Mouse (Mus musculus): ENCODE data around the gene Macc1. TPM values are rescaled to one million over a fixed set of nuclear protein-coding genes. Genes with fewer than 3 reads are reported as not detected.

Gene Macc1
- polyA plus RNA-seq (2015; fragmentation: Nextera tagmentation; extraction: Ambion mirVana): 0.65 and 0.94 TPM in 2 replicates

DNA sequence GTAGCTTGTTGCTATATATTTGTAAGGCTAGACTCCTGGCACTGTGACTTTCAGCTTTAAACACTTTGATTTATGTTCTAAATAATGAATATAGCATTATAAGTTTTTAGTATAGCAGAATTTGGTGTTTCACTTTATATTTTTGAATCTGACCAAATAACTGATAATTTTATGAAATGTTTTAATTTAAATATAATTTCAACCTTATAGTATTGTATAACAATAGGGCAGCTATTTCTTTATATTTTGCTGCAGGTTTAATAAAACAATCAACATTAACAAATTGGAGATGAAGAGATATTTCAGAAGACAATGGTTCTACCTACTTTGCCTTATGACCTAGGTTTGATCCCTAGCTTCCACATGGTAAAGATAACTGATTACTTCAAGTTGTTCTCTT is at the start of gene Macc1:
Macc1 (plus strand) TSS at position 301 of the 400 bp plus-strand sequence.
- Histone ChIP-seq H3K4me3 (ENCODE audit: low read length) (no peak within 1 kb of the TSS), H3K27me3 (ENCODE audit: insufficient read depth, low read length) (no peaks in the 10 kb centered on the region), H3K4me2 (replicated peaks; ENCODE audit: low read depth, low read length) (no peak within 1 kb of the TSS), H3K4me1 (ENCODE audit: insufficient read depth, low read length) (no peaks in the 10 kb centered on the region), H3K9ac (replicated peaks; ENCODE audit: low read length) (no peak within 1 kb of the TSS), H3K9me3 (ENCODE audit: low read length) (no peaks in the 10 kb centered on the region), H3K27ac (ENCODE audit: low read length) (no peak within 1 kb of the TSS), H3K36me3 (ENCODE audit: insufficient read depth, low read length) (no peaks in the 10 kb centered on the region)
- no peak for ATAC-seq (ENCODE audit: low FRiP score, low TSS enrichment)

DNA sequence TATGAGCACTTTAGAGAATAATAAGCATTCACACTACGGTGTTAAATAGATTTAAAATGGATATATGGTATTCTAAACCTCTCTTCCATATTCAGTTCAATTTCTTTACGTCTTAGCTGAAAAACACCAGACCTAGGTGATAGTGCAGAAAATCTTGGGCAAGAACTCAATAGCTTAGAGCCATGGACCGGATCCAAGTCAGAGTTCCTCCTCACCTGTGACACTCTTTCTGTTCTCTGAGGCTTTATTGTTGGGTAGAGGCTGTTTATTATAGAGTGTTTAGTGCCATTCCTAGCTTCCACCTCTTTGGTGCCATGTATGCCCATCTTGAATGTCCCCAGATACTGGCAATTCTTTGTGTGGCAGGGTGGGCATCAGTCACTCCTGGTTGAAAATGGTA is 49.6 kb upstream of the Macc1 start:
- H3K27me3 ChIP-seq (ENCODE audit: insufficient read depth, low read length): no peaks in the 10 kb centered on the region
- no peaks in the 10 kb centered on the region for H3K4me1 ChIP-seq (ENCODE audit: insufficient read depth, low read length)
- H3K36me3 ChIP-seq (ENCODE audit: insufficient read depth, low read length): no peaks in the 10 kb centered on the region
- H3K4me3 ChIP-seq (ENCODE audit: low read length): no peak overlapping the region
- 93% methylated on average over 3 of the region's 3 CpGs for WGBS
- no peaks in the 10 kb centered on the region for H3K9me3 ChIP-seq (ENCODE audit: low read length)
- H3K4me2 ChIP-seq (replicated peaks; ENCODE audit: low read depth, low read length): no peak overlapping the region
- H3K9ac ChIP-seq (replicated peaks; ENCODE audit: low read length): no peak overlapping the region
- no peak overlapping the region for H3K27ac ChIP-seq (ENCODE audit: low read length)
- ATAC-seq (ENCODE audit: low FRiP score, low TSS enrichment): no peak

DNA sequence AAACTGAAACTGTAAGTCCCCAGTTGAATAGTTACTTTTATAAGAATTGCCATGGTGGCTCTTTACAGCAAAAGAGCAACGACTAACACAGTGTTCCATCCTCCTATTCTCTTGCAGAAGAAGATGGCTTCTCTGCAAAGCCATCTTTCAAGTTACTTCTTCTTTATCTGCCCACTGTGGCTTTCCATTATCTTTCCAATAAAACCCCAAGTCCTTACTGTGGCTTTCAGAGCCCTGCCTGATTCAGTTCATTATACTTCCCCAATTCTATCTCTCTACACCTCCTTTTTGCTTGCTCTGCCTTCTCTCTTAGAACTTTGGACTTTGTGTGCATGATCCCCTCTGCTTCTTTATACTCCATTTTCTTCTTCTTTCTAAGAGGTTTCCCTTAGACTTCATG is 45.3 kb upstream of the Macc1 start:
- WGBS: 60% methylated on average over 1 of the region's 1 CpGs
- Histone ChIP-seq H3K27ac (ENCODE audit: low read length) (no peak overlapping the region), H3K4me2 (replicated peaks; ENCODE audit: low read depth, low read length) (no peak overlapping the region), H3K9me3 (ENCODE audit: low read length) (no peaks in the 10 kb centered on the region), H3K9ac (replicated peaks; ENCODE audit: low read length) (no peak overlapping the region), H3K27me3 (ENCODE audit: insufficient read depth, low read length) (no peaks in the 10 kb centered on the region), H3K4me1 (ENCODE audit: insufficient read depth, low read length) (no peaks in the 10 kb centered on the region), H3K36me3 (ENCODE audit: insufficient read depth, low read length) (no peaks in the 10 kb centered on the region), H3K4me3 (ENCODE audit: low read length) (no peak overlapping the region)
- ATAC-seq (ENCODE audit: low FRiP score, low TSS enrichment): no peak

DNA sequence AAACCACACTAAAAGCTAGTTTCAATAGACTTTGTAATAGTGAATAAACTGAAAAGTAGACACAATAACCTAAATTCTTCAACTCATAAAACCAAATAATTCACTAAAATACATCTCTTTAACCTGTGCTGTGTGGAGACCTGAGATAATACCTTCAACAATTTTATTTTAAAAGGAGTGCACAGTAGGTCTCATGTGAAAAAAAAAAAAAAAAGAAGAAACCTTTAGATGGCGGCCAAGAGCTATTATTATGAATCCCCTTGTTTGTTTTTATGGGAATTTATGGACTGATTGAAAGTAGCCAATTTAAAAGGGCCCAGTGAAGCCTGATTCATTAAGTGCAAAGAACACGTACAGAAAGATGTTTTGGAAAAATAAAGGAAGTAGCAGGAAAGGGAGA is 44.0 kb upstream of the Macc1 start:
- Histone ChIP-seq H3K4me2 (replicated peaks; ENCODE audit: low read depth, low read length) (no peak overlapping the region), H3K36me3 (ENCODE audit: insufficient read depth, low read length) (no peaks in the 10 kb centered on the region), H3K27me3 (ENCODE audit: insufficient read depth, low read length) (no peaks in the 10 kb centered on the region), H3K9me3 (ENCODE audit: low read length) (no peaks in the 10 kb centered on the region), H3K4me3 (ENCODE audit: low read length) (no peak overlapping the region), H3K9ac (replicated peaks; ENCODE audit: low read length) (no peak overlapping the region), H3K4me1 (ENCODE audit: insufficient read depth, low read length) (no peaks in the 10 kb centered on the region), H3K27ac (ENCODE audit: low read length) (no peak overlapping the region)
- WGBS: 72% methylated on average over 2 of the region's 2 CpGs
- no peak for ATAC-seq (ENCODE audit: low FRiP score, low TSS enrichment)

DNA sequence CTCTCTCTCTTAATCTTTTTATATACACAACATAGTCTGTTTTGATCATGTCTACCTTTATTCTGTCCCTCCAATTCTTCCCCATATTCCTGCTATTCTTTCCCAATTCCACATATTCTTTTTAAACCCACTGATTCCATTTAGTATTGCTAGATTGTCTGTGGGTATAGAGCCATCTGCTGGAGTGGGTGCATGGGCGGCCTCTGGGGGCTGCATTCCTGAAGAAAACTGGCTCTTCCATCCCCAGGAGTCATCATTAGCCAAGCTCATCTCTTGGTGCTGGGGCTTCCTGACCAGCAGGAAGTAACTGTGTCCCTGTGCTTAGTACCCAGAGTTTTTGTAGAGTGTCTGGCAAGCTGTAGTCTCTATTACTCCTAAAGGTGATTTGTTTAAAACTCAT is 42.1 kb upstream of the Macc1 start:
- Histone ChIP-seq H3K9ac (replicated peaks; ENCODE audit: low read length) (no peak overlapping the region), H3K36me3 (ENCODE audit: insufficient read depth, low read length) (no peaks in the 10 kb centered on the region), H3K9me3 (ENCODE audit: low read length) (no peaks in the 10 kb centered on the region), H3K4me1 (ENCODE audit: insufficient read depth, low read length) (no peaks in the 10 kb centered on the region), H3K4me2 (replicated peaks; ENCODE audit: low read depth, low read length) (no peak overlapping the region), H3K27ac (ENCODE audit: low read length) (no peak overlapping the region), H3K4me3 (ENCODE audit: low read length) (no peak overlapping the region), H3K27me3 (ENCODE audit: insufficient read depth, low read length) (no peaks in the 10 kb centered on the region)
- WGBS: 83% methylated on average over 1 of the region's 1 CpGs
- ATAC-seq (ENCODE audit: low FRiP score, low TSS enrichment): no peak

DNA sequence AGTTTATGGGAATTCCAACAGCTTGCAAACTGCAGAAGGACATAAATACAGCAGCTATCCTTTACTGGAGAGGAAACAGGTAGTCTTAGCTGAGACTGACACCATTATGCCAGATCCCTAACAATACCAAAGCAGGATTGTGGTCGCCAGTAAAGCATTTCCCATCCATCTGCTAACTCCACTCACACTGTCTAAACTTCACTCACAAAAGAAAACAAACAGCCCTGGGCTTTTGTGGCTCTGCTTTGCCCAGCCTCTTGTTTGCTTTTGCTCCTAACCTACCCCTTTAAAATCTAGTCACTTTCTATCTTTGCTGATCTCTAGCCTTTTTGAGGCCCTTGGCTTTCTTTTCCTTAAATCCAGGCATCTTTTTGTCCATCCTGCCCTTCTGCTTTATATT is 40.5 kb upstream of the Macc1 start:
- Histone ChIP-seq H3K27me3 (ENCODE audit: insufficient read depth, low read length) (no peaks in the 10 kb centered on the region), H3K4me2 (replicated peaks; ENCODE audit: low read depth, low read length) (no peak overlapping the region), H3K4me3 (ENCODE audit: low read length) (no peak overlapping the region), H3K9me3 (ENCODE audit: low read length) (no peaks in the 10 kb centered on the region), H3K9ac (replicated peaks; ENCODE audit: low read length) (no peak overlapping the region), H3K36me3 (ENCODE audit: insufficient read depth, low read length) (no peaks in the 10 kb centered on the region), H3K27ac (ENCODE audit: low read length) (no peak overlapping the region), H3K4me1 (ENCODE audit: insufficient read depth, low read length) (no peaks in the 10 kb centered on the region)
- 15% methylated on average over 1 of the region's 1 CpGs for WGBS
- ATAC-seq (ENCODE audit: low FRiP score, low TSS enrichment): no peak

DNA sequence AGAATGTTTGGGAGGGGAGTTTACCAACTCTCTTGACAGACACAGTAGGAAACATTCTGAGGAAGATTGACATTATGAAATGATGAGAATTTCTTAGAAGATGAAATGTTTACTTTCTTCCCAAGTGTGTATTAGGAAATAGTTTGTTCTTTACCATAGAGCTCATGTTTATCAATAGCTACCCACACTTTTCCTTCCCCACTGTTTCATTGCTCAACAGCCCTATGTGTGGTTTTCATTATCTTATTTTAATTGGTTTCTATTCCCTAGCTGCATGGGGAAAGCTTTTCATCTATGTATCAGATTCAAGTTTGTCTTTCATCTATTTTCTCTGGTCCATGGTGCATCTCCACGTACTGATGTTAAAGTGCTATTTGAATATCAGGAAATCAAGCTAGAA is 37.8 kb upstream of the Macc1 start:
- no peak overlapping the region for H3K4me2 ChIP-seq (replicated peaks; ENCODE audit: low read depth, low read length)
- no peak overlapping the region for H3K9ac ChIP-seq (replicated peaks; ENCODE audit: low read length)
- H3K27ac ChIP-seq (ENCODE audit: low read length): no peak overlapping the region
- H3K27me3 ChIP-seq (ENCODE audit: insufficient read depth, low read length): no peaks in the 10 kb centered on the region
- no peak overlapping the region for H3K4me3 ChIP-seq (ENCODE audit: low read length)
- no peaks in the 10 kb centered on the region for H3K36me3 ChIP-seq (ENCODE audit: insufficient read depth, low read length)
- H3K4me1 ChIP-seq (ENCODE audit: insufficient read depth, low read length): no peaks in the 10 kb centered on the region
- 80% methylated on average over 1 of the region's 1 CpGs for WGBS
- no peak for ATAC-seq (ENCODE audit: low FRiP score, low TSS enrichment)
- no peaks in the 10 kb centered on the region for H3K9me3 ChIP-seq (ENCODE audit: low read length)

DNA sequence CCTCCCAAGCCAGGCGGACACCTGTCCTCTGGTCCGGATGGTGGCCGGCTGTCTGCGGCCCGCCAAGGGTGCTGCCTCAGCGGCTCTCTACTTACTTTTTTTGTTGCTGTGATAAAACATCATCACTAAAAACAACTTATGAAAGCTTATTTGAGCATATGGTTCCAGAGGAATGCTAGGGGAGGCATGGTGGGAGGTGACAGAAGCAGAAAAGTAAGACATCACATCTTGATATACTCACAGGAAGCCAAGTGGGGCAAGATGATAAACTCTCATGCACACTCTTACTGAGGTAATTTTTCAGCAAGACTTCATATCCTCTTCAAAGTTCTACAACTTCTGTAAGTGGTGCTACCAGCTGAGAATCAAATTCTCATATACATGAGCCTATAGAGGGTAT is 22.5 kb upstream of the Macc1 start:
- Histone ChIP-seq H3K36me3 (ENCODE audit: insufficient read depth, low read length) (no peaks in the 10 kb centered on the region), H3K27me3 (ENCODE audit: insufficient read depth, low read length) (no peaks in the 10 kb centered on the region), H3K9ac (replicated peaks; ENCODE audit: low read length) (no peak overlapping the region), H3K4me3 (ENCODE audit: low read length) (no peak overlapping the region), H3K27ac (ENCODE audit: low read length) (no peak overlapping the region), H3K4me1 (ENCODE audit: insufficient read depth, low read length) (no peaks in the 10 kb centered on the region), H3K4me2 (replicated peaks; ENCODE audit: low read depth, low read length) (no peak overlapping the region), H3K9me3 (ENCODE audit: low read length) (no peaks in the 10 kb centered on the region)
- 80% methylated on average over 3 of the region's 6 CpGs for WGBS
- ATAC-seq (ENCODE audit: low FRiP score, low TSS enrichment): no peak

DNA sequence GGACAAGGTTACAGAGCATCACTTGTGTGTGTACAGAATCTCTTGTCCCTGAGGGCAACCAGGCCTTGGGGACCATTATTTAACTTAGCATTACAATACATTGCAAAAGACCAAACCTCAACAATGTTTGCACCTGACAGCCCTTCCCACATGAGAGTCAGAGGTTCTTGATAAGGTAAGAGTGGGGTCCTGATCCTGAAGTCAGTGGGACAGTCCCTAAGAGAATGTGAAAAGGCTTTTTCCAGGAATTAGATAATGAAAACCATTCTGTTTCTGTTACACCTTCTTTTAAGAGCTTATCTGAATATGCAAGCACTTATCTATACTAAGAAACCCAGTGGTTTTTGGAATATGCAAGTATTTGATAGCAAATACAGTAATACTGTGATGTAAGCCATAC is 10.5 kb upstream of the Macc1 start:
- H3K4me3 ChIP-seq (ENCODE audit: low read length): no peak overlapping the region
- no peak overlapping the region for H3K27ac ChIP-seq (ENCODE audit: low read length)
- no peak overlapping the region for H3K9ac ChIP-seq (replicated peaks; ENCODE audit: low read length)
- H3K36me3 ChIP-seq (ENCODE audit: insufficient read depth, low read length): no peaks in the 10 kb centered on the region
- no peaks in the 10 kb centered on the region for H3K27me3 ChIP-seq (ENCODE audit: insufficient read depth, low read length)
- no peaks in the 10 kb centered on the region for H3K4me1 ChIP-seq (ENCODE audit: insufficient read depth, low read length)
- no peak overlapping the region for H3K4me2 ChIP-seq (replicated peaks; ENCODE audit: low read depth, low read length)
- ATAC-seq (ENCODE audit: low FRiP score, low TSS enrichment): no peak
- H3K9me3 ChIP-seq (ENCODE audit: low read length): no peaks in the 10 kb centered on the region

DNA sequence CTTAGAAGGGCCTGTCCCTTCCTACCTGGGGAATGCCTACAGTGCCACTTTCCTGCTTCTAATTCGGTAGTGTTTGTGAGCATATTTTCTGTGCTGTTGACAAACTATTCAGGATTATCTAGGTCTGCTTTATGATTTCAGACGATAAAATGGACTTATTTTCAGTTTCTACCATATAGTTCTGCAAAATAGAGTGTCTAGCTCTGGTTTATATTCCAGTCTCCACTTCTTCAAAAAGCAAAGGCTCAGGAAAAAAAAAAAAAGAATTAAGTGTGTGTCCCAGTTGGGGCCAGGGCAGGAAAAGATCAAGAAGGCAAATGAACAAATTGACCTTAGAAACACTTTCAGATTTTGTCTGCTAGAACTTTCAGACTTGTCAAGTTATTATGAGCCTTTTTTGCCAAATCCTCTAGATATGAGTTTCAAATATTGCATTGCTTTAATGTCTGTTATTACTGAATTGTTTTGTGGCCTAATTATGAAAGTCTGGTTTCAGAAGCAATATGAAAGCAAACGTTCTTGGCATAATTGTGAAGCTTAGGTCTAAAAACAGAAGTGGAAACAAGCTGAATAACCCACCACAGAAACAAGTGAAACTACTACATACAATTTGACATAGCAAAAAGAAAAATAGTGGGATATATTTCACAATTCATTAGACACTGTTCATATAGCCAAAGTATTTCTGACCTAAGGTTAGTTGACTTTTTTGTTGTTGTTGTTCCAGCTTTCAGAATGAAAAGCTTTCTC is 881 bp upstream of the Macc1 start:
- no peak overlapping the region for H3K4me3 ChIP-seq (ENCODE audit: low read length)
- H3K36me3 ChIP-seq (ENCODE audit: insufficient read depth, low read length): no peaks in the 10 kb centered on the region
- H3K9ac ChIP-seq (replicated peaks; ENCODE audit: low read length): no peak overlapping the region
- H3K9me3 ChIP-seq (ENCODE audit: low read length): no peaks in the 10 kb centered on the region
- 74% methylated on average over 3 of the region's 3 CpGs for WGBS
- no peak overlapping the region for H3K4me2 ChIP-seq (replicated peaks; ENCODE audit: low read depth, low read length)
- H3K27me3 ChIP-seq (ENCODE audit: insufficient read depth, low read length): no peaks in the 10 kb centered on the region
- no peak overlapping the region for H3K27ac ChIP-seq (ENCODE audit: low read length)
- no peaks in the 10 kb centered on the region for H3K4me1 ChIP-seq (ENCODE audit: insufficient read depth, low read length)
- ATAC-seq (ENCODE audit: low FRiP score, low TSS enrichment): no peak
